Mouse (Mus musculus) layer of hippocampus, postnatal 10 days (tissue): ENCODE measurements around the gene Tjp2. TPM values are rescaled to one million over a fixed set of nuclear protein-coding genes. Genes with fewer than 3 reads are reported as not detected.
"Not testable (repeated sequence)": the region's sequence is repeated elsewhere in the genome, so short reads cannot be mapped to it uniquely, and the experiment has no call there.

ENCODE experiments used
- DNase-seq, 2 experiments: peaks; one replicate each; pipeline ENCODE4 v3.0.0; 2021; ENCODE audit warnings: low spot score in 2 of 2
- long read RNA-seq: library from polyadenylated mRNA; stranded (forward); transcript quantifications from one replicate; pipeline ENCODE4 v2.0.0, GENCODE M21; 2023
- total RNA-seq, 2 experiments: library from RNA; stranded (reverse); gene quantifications; 2 replicates each; pipeline ENCODE4 v1.2.3; 2021

Tjp2 gene
- 10 to 100 TPM; 20.7 to 25.9 TPM for total RNA-seq
- long read RNA-seq, full-length matches to known transcripts, result 4 of 21 reads
- long read RNA-seq, partial matches to known transcripts, result 15 of 21 reads
- long read RNA-seq, other reads (novel, unspliced or antisense), result 2 of 21 reads

DNA sequence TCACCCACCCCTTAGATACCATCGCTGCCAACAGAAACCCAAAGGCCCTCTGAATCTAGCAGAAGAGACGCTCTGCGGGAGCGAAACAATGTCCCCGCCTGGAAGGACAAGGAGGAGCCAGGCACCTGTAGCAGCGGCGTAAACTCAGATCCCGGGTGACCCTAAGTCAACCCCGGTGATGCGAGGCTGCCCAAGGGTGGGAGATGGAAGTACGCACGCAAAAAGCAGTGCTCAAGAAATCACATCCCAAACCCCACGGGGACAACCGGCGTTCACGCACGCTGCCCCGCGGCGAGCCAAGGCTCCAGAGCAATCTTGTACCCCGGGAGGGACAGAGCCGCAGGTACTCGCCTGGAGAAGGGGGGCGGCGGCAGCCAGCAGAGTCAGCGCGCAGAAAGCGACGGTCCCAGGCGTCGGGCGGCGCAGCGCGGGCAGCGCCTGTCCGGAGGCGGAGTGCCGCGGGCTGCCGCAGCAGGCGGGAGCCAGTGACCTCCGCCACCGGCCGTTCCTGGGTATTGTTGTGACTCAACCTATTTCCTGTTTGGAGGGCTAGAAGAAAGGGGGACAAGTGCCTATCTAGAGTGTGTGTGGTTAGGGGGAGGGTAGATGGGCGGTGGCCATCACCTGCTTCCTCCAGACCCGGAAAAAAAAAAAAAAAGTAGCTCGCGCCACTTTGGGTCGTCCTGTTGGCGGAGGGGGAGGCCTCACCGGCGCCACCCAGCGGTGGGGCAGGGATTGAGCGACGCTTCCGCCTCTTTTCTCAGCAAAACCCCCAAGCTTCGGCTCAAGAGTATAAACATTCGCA lies at the start of gene Tjp2:
Gene Tjp2, minus strand, starts transcription at position 531 of the 805 bp plus-strand sequence.
- DNase-seq, result peak; percentile 31 to 52

DNA sequence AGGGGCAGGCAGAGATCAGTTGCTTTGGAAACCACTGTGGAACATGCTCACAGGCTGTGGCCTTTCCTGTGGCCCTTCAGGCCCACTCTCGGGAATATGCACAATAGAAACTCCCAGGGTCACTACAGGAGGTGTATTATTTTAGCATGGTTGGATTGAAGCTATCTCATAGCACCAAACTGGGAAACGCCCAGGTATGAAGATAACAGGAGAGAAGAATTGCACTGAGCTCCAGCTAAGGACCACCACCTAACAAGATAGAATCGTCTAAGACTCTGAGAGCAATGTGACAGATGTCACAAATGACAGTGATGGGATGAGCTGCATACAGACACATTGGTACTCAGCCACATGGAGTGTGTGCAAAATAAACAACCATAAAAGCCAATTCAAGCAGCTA lies 49.5 kb upstream of the Tjp2 start:
- no peak for DNase-seq

DNA sequence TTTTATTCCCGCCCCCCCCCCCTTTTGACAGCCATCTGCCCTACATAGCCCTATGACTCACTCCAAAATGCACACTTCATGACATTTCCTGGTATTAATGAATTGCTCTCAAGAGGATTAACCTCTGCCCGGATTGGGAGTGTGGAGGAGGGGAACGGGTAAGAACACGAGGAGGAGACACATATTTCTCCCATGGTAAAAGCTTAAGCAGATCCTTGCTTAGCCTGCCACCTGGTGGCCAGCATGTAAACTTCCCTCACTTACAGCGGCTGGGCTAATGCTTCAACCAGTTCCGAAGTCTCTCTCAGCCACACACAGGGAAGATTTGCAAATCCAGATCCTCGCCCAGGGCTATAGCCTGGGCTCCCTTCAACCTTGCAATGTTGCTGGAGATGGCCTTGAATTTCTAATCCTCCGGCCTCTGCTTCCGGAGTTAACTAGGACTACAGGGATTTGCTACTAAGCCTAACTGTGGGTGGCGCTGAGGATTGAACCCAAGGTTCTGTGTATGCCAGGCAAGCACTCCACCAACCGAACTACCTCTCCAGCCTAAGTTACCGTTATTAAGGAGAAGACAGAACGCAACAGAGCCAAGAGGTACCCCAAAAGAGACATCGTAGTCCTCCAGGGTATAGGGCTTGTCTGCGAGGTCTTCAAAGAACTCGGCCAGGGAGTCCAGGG lies 47.1 kb upstream of the Tjp2 start:
- peak; percentile 91 to 92 for DNase-seq

DNA sequence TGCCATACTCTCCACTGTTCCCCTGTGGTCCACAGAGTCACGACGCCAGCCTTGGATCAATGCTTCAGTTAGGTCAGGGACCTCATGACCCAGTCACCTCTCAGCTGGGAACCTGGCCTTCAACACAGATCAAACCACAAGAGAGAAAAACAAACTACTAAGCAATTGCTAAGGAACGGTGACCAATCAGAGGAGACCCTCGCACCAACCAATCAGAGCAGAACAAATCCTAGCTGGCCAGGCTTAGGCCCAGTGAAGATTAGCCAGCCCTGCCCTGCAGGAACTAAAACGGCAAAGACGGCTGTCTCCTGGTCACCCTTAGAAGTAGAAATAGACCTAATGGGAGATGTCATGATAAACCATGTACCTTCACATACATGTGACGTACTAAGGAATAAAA lies 46.5 kb upstream of the Tjp2 start:
- DNase-seq, result peak in 1 of 2 experiments; percentile 39

DNA sequence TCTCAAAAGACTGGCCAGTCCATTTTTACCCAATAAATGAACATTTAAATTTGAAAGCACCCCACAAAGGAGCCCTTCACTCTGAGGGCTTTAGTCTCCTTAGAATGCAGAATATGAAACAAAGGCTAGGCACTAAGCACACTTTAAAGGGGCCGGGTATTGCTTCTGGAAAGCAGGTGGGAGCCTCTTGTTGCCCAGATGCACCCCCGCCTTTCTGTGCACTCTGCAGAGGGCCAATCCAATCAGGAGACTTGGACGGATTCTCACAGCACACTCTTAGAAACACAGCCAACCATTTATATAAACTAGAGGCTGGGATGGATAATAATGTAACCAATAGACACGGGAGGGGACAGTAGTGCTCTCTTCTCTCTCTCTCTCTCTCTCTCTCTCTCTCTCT lies 43.7 kb upstream of the Tjp2 start:
- peak in 1 of 2 experiments; percentile 27 for DNase-seq

DNA sequence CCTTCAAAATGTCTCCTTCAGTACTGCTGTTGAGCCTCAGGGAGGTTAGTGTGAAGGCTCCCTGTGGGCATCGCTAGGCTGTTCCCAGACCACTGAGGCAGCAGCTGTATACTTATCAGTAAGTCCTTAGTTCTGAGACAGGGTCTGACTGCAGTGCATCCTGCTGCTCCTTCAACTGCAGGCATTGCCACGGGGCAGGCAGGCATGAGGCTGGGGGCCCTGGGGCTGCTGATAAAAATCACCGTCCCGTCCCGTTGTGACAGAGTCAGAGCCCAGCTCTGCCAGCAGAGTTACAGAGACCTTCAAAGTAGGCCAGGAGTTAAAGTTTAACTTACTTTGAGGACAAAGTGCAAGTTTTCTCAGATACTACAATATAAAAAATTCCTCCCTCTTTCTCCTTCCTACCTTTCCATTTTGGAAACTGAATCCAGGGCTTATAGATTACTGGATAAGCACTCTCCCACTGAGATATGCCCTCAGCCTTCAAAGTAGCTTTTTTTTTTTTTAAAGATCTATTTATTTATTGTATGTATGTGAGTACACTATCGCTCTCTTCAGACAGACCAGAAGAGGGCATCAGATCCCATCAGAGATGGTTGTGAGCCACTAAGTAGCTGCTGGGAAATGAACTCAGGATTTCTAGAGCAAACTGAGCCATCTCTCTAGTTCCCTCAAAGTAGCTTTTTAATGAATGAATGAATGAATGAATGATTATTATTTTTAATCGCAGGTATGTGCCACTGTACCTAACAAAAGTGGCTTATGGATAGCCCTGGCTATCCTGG lies 41.4 kb upstream of the Tjp2 start:
- no peak for DNase-seq

DNA sequence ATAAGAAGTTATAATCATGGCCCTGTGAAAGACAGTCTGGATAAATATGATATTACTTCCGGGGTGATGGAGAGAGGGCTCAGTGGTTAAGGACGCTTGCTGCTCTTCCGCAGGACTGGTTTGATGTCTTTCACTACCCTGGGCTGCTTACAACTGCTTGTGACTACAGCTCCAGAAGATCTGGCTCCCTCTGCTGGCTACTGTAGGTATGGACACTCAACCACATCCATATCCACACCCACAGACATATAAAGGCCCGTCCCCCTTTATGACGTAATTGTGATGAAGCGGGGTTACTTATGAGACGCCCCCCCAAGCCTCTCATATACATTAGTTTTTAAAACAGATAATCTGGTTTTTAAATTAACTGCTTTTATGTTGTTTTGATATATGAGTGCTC lies 40.2 kb upstream of the Tjp2 start:
- DNase-seq, result peak; percentile 85 to 86

DNA sequence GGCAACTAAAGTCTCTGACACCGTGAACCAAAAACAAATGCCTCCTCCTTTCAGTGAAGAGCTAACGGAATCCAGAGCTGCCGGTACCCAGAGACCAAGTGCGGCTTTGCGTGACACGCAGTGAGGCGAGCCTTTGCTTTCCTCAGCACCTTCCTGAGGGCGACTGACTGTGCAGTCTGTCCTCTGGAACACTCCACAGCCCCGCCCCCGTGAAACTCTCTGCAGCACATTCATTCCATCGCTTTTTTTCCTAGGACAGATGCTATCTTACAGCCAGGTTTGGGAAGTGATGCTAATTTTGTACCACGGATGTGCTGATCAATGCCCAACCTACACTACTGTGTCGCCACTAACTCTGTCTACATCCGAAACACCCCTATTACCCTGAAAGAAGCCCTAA lies 37.9 kb upstream of the Tjp2 start:
- no peak for DNase-seq

DNA sequence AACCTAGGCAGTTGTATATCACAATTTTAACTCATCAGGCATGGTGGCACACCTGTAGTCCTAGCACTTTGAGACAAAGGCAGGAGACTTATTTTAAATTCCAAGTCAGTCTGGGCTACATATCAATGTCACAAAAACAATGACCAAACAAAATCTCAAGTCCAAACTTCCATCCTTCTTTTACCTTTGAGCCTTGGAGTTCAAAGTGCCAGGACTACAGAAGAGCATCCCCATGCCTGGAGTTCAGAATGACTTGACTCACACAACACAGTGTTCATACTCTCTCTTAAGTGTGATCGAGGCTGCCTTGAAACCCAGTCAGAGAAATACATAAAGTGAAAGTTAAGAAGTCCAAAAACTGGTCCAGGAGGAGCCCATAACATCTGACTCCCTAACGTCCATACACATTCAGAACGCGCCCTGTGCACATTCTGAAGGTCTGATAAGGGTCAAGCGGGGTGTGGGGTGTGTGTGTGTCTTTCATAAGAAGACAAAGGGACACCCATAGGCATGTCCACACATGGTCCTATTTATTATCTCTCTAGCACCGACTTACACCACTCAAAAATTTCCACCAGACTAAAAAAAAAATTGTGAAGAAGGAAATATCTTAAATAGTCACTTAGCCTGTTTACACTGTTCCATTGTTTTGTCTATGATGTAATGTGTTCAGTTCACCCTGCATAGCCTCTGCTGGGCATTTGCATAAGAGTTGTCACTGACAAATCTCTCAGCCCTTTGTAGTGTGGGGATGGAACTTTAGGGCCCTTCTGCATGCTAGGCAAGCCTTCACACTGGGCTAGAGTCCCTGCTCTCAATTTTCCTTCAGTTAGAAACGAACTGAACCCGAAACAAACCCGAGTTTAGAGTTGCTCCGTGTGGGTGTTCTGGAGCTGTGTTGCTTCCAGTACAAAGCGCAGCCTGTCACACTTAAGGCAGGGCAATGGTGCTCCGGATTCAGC lies 34.8 kb upstream of the Tjp2 start:
- DNase-seq, result no peak

DNA sequence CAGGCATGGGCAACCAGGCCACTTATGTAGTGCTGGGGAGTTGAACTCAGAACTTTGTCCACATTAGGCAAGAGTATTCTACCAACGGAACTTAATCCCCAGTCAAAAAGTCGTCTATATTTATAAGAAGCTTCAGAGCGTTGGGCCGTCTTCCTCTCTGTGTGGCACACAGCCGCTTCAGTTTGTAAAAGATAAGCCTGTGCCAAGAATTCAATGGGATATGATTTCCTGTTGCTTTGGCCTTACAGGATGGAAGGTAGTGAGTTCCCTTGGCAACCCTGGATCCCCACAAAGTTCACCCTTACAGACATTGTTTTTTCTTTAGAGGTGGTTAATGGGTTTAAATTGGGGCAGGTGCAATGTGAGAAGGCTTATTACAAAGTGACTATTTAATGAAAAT lies 33.5 kb upstream of the Tjp2 start:
- no peak for DNase-seq

DNA sequence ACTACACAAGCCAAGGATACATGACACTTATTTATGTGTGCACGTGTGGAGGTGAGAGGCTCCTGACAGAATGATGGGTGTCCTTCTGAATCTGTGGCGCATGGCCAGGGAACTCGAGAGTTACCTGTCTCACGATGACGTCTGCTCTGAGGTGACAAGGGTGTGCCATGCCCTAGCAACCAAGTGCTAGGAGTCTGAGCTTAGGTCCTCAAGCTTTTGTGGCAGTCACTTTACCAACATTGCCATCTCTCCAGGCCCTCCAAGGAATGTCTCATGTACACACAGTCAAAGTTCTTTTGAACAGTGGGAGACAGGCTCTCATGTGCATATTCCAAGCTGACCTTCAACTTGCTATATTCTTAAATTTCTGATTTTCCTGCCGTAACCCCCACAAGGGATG lies 33.1 kb upstream of the Tjp2 start:
- DNase-seq, result no peak

DNA sequence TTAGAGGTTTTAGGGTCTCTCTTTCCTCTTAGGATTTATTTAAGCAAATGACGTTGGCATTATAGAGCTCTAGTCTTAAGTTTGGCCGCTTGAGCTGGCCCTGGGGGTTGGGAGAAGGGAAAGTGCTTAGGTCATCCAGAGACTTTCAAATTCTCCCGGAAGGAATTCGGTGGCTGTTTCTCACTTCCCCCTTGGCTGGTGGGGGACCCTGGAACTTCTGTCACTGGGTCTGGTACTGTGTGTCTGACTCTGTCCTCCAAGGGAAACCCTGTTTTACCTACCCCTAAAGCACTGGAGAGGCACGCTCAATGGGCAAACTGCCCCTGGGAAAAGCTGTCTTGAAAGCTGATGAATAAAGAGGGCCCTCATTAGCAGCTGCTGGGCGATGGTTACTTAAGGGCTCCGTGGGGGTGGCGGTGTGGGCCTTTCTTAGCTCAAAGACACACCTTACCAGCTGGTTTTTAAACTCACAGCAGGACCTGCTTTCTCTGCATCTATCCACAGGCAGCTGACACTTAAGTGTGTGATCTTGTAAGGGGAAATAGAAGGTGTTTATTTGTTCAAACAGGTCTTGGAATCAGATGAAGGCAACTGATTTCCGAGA lies 28.9 kb upstream of the Tjp2 start:
- no peak for DNase-seq

DNA sequence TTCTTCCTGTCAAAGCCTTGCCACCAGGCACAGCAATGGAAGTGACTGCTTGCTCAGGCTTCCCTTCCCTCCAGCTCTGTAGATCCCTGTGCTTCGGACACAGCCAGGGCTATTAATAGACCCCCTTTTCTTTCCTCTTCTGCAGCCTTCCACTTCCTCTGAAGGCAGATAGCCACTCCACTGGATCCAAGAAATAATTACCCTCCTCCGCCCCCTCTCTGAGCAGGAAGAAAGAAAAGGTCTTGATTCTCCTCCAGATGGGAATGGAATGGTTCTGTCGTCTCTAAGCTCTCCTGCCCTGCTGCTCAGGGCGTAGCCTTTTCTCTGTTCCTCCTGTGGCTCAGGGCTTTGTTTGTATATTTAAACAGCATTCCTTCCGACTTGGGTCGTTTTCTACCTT lies 27.0 kb upstream of the Tjp2 start:
- DNase-seq, result no peak

DNA sequence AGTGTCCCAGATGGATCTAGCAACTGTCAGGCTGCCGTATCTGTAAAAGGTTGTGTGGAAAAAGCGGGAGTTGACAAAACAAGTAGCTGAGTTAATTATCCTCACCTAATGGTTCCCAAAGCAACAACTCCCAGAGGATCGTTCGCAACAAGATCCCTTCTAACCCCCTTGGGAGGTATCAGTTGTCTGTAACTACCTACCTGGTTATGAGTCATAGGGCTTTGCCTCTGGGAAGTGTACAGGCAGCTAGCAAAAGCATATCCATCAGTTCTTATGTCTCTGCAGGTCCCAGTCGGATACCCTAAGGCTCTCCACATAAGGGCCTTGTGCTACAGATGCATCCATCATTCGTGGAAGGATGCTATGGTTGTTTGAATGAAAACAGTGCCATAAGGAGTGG lies 18.5 kb upstream of the Tjp2 start:
- no peak for DNase-seq

DNA sequence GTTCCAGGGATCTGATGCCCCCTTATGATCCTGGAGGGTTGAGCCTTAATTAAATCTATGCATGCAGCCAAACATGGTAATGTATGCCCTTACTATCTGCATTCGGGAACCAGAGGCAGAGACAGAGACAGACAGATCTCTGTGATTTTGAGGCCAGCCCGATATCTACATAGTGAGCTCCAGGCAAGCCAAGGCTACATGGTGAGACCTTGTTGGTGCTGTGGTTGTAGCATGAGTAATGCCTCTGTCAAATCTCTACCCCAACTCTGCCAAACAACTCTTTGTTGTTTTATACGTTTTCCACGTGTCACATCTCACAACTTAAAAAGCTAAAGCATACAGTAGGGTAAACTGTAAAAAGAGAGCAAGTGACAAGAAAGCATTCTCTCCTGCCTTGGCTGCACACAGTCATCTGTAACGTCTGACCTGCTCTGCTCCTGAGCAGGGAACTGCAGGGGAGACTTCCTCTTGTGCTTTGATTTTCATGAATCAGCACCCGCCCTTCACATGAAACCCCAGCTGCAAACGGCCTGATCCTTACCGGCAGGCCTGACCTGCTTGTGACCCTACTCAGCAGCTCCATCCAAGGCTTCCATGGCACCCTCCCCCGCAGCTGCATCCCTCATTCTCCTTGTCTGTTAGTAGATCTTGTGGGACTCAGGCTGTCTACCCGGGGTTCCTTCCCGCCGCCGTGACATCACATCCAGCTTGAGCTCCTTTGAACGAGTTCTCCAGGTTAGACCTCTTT lies 17.1 kb upstream of the Tjp2 start:
- DNase-seq, result no peak

DNA sequence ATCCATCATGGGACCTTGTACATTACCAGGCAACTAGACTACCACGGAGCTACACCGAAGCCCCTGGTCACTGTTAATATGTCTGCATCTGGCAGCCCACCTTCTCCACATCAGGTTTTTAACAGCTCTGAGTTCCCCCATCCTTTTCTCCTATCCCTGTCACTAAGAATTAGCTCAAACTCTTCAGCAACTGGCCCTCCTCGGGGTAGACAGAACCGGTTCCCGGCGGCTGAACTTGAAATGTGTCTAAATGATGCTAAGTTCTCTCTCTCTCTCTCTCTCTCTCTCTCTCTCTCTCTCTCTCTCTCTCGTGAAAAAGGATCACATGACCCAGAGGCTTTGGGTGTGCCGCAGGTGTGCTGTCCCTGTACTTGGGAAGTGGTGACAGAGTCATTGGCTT lies 16.4 kb upstream of the Tjp2 start:
- DNase-seq, result no peak

DNA sequence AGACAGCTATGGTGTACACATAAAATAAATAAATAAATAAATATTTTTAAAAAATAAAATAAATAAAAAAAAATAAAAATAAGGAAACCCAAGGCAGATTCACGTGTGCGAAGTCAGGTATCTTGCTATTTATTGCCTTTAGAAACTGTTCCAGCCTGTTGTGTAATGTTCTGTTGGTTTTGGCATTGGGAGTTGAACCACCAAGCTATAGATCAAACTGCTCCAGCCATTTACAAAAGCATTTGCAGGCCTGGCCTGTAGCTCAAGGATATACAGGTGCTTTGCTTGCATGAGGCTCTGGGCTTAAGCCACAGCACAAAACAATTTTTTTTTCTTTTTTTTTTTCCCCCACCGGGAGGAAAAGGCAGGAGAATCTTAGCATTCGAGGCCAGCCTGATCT lies 13.2 kb upstream of the Tjp2 start:
- no peak for DNase-seq

DNA sequence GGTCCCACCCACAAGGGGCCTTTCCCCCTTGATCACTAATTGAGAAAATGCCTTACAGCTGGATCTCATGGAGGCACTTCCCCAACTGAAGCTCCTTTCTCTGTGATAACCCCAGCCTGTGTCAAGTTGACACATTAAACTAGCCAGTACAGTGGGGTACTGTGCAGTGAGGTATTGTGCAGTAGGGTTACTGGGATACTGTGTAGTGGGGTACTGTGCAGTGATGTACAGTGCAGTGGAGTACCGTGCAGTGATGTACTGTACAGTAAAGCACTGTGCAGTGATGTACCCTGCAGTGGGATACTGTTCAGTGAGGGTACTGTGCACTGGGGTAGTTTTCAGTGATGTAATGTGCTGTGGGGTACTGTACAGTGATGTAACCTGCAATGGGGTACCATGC lies 7.5 kb upstream of the Tjp2 start:
- DNase-seq, result not testable (repeated sequence)

DNA sequence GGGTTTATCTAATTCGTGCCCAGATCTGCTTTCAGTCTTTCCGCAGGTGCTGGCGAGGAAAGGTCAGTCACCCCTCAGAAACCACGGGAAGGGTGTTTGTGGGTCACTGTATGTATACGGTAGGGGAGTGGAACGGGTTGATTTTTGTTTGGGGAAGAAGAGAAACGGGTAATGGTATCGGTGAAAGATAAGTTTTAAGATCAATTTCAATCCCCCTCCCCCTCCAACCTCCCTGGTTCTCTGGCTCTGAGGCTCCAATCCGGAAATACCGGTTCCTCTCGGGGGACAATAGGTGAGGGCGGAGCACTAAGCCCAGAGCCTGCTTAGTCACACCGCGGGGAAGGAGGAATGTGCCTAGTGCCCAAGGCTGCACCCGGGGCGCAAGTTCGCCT lies 471 bp upstream of the Tjp2 start:
- no peak for DNase-seq

DNA sequence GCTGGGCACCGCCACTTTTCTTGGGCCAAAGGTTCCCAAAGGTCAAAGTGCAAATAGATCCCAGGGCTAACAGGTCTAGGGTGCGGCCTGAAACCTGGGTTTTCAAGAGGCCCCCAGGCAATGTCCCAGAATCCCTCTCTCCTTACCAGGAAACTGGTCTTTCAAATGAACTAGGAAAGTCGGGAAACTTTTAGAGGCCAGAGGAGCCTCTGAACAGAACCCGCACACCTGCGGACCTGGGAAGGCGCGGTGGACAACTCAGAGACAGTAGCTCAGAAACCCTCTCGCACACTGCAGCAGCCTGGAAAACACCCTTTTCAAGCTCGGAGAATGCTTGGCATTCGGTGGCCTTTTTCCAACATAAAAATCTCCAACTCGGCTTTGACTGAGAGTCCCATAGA lies 979 bp downstream of the Tjp2 start:
- DNase-seq, result no peak
